Mouse (Mus musculus) lung, postnatal 0 days (tissue): ENCODE data around the gene Acox2.

Source experiments
- CTCF ChIP-seq: IDR thresholded peaks from 2 replicates; pipeline ENCODE4 v1.5.1; 2016; ENCODE audit warnings: antibody characterized with exemption, mild to moderate bottlenecking
- EP300 ChIP-seq: IDR thresholded peaks from 2 replicates; pipeline ENCODE4 v1.6.1; 2016; ENCODE audit warnings: antibody characterized with exemption, mild to moderate bottlenecking, control low read depth

DNA sequence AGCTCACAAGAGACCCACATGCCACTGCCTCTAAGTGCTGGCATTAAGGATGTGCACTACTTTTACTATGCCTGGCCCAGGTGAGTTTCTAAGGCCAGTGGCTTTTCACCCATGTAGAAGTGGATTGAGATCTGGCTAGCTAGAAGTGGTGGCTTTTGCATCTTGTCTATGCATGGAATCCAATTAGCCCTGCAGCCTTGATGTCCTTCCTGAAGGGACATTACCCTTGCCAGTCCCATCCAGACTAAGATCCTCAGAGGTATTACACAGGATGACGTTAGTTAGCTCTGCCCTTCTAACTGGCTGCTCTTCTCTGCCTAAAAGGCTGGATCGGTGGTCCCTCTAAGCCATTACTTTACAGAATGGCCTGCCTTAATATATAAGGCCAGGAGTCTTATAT, 46.2 kb downstream of the Acox2 start:
- TF ChIP-seq CTCF (no peak), EP300 (no peak)
